Mouse (Mus musculus) limb, embryonic 15.5 days (tissue): ENCODE measurements around the gene Trip13. TPM values are rescaled to one million over a fixed set of nuclear protein-coding genes. Genes with fewer than 3 reads are reported as not detected.

ENCODE experiments used
- ATAC-seq: fragments of 200-750 bp; cut with Nextera tagmentation; 2 replicates; pipeline ENCODE4 v1.8.0; 2017; ENCODE audit warnings: low read depth, moderate TSS enrichment; ENCODE audit not compliant: insufficient number of reproducible peaks, low FRiP score, low TSS enrichment
- H3K27ac ChIP-seq: fragments of 300-500 bp; sonication (generic); 2 replicates; pipeline ENCODE4 v1.5.1; 2015; ENCODE audit warnings: moderate library complexity, mild to moderate bottlenecking, inconsistent platforms
- H3K27me3 ChIP-seq: fragments of 300-500 bp; sonication (generic); 2 replicates; pipeline ENCODE4 v1.6.1; 2015; ENCODE audit warnings: inconsistent platforms
- H3K36me3 ChIP-seq: fragments of 300-500 bp; sonication (generic); 2 replicates; pipeline ENCODE4 v1.6.1; 2015; ENCODE audit warnings: inconsistent platforms
- H3K4me1 ChIP-seq: fragments of 300-500 bp; sonication (generic); 2 replicates; pipeline ENCODE4 v1.6.1; 2015; ENCODE audit warnings: inconsistent platforms
- H3K4me2 ChIP-seq: fragments of 300-500 bp; sonication (generic); 2 replicates; pipeline ENCODE4 v1.6.1; 2015; ENCODE audit warnings: mild to moderate bottlenecking, inconsistent platforms
- H3K4me3 ChIP-seq: fragments of 300-500 bp; sonication (generic); 2 replicates; pipeline ENCODE4 v1.5.1; 2015; ENCODE audit warnings: mild to moderate bottlenecking, inconsistent platforms
- H3K9ac ChIP-seq: fragments of 300-500 bp; sonication (generic); 2 replicates; pipeline ENCODE4 v1.6.1; 2015; ENCODE audit warnings: inconsistent platforms
- H3K9me3 ChIP-seq: fragments of 300-500 bp; sonication (generic); 2 replicates; pipeline ENCODE4 v1.6.1; 2016; ENCODE audit warnings: inconsistent platforms
- WGBS: fragments of 180-500 bp; shearing (Covaris S2); methylation state at CpG from one replicate; pipeline ENCODE4 v1.1.7; 2015; 5-methylcytosine and 5-hydroxymethylcytosine counted together
- microRNA-seq: library from miRNA; unstranded; fragments of <30 nt; microRNA quantifications from one replicate; pipeline ENCODE4, GENCODE M21; 2016
- polyA plus RNA-seq: library from polyadenylated mRNA; unstranded; fragments of >200 nt; fragmentation: Nextera tagmentation; extraction: Ambion mirVana; gene quantifications from 2 replicates; pipeline ENCODE4 v1.2.1, GENCODE M21; 2015

Gene Trip13
- polyA plus RNA-seq, 1 experiment from 2014 or later, result 30.0 TPM

DNA sequence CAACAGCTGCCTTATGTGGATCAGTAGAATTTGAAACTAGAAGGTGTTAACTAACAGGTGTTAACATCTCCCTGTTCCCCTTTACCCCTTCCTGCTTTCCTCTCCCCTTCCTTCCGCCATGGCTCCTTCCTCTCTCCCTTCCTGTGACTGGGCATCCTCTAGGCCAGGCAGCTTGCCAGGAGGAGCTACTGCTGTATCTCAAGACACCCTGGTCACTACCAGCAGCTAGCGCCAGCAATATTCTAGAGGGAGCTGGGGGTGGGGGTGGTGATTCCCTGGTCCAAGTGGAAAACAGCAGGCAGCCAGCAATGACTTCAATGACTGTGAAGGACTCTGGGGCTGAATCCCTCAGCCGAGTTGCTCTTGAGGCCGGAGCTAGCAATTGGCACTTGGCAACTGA, 51.9 kb downstream of the Trip13 start:
- WGBS, result 64% methylated on average over 4 of the region's 4 CpGs
- peaks cover 30% of the 10 kb centered on the region for H3K4me1 ChIP-seq
- no peak overlapping the region for H3K27ac ChIP-seq

DNA sequence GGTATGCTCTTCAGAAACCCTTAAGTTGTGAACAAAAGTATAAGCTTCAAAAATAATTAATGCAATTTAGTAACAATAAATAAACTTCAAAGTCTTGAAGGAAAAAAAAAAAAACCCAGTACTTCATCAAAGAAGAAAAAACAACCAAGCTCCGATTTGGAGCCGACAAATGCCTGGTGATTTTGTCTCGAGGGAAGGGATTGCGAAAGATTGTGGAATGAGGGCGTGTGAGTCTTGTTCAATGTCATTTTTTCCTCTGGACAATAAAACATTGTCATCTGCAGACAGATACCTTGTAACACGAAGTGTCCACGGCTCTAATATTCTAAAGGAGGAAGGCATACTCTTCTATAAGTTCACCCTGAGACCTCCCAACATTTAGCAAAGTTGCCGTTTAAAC, 56.2 kb downstream of the Trip13 start:
- no peak for ATAC-seq
- no peaks in the 10 kb centered on the region for H3K27me3 ChIP-seq
- no peak overlapping the region for H3K4me2 ChIP-seq
- H3K4me3 ChIP-seq, result no peak overlapping the region
- H3K4me1 ChIP-seq, result peaks cover 16% of the 10 kb centered on the region
- no peak overlapping the region for H3K27ac ChIP-seq
- H3K9ac ChIP-seq, result no peak overlapping the region
- 47% methylated on average over 8 of the region's 8 CpGs for WGBS
- no peaks in the 10 kb centered on the region for H3K9me3 ChIP-seq
- H3K36me3 ChIP-seq, result no peaks in the 10 kb centered on the region

More for the DNA sequence above, 51.9 kb downstream of the Trip13 start:
- H3K36me3 ChIP-seq, result no peaks in the 10 kb centered on the region
- no peaks in the 10 kb centered on the region for H3K9me3 ChIP-seq
- no peak overlapping the region for H3K4me2 ChIP-seq
- H3K27me3 ChIP-seq, result no peaks in the 10 kb centered on the region
- ATAC-seq, result no peak
- H3K9ac ChIP-seq, result no peak overlapping the region
- H3K4me3 ChIP-seq, result no peak overlapping the region

DNA sequence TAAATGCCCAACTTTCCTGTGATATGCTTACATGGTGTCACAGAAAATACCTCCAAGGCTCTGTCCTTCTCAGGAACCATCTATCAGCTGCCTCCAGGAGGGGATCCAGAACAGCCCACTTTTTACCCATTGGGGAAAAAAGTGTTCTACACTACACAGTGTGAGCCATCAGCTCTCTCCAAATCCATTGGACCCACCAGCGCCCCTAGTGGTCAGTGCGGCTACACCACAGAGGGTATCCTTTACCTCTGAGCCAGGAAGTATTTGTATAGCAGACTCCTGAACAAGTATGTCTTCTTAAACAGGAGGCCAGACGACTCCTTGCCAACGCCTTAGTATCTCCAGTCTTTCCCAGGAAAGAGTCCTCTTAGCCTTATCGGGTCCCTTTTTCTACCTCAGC, 57.8 kb downstream of the Trip13 start:
- Histone ChIP-seq H3K27ac (no peak overlapping the region), H3K4me2 (no peak overlapping the region), H3K9ac (no peak overlapping the region), H3K27me3 (no peaks in the 10 kb centered on the region), H3K9me3 (no peaks in the 10 kb centered on the region), H3K4me3 (no peak overlapping the region), H3K36me3 (no peaks in the 10 kb centered on the region), H3K4me1 (peaks cover 3% of the 10 kb centered on the region)
- 86% methylated on average over 5 of the region's 5 CpGs for WGBS
- 0 out of 2 replicates have a peak, but pooled peaks have one; percentile 30 for ATAC-seq

DNA sequence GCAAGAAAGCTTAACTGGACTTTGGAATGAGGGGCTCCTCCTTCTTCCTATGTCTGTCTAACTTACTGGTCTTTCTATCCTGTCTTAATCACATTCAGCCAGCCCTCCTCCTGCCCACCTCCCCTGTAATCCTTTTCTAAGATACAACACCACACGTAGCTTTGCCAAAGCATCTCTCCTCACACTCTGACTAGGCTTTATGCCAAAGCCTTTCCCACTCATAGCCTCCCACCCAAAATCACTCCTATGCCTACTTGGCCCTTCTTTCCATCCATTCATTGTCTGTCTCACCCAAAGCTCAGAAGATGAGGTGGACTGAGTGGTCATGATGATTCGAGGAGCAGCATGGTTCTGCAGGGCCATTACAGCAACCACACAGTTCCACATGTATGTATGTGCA, 65.4 kb downstream of the Trip13 start:
- ATAC-seq, result no peak
- Histone ChIP-seq H3K4me1 (no peaks in the 10 kb centered on the region), H3K4me3 (no peak overlapping the region), H3K9ac (no peak overlapping the region), H3K9me3 (no peaks in the 10 kb centered on the region), H3K36me3 (no peaks in the 10 kb centered on the region), H3K27me3 (no peaks in the 10 kb centered on the region), H3K4me2 (no peak overlapping the region), H3K27ac (no peak overlapping the region)
- WGBS, result 69% methylated on average over 2 of the region's 2 CpGs

Small RNAs within 50 kb of the gene (microRNA-seq; reads per million reads assigned to microRNA genes)
- gene Gm25197, result not detected

Other genes with a start within 250 kb of the Trip13 start
- 1.5 and 1.6 TPM in 2 replicates for gene Slc6a19, start 232.9 kb downstream of the Trip13 start, polyA plus RNA-seq
- gene Slc12a7, start 204.7 kb downstream of the Trip13 start, polyA plus RNA-seq, result 12.6 and 14.3 TPM in 2 replicates
- 44.1 and 46.7 TPM in 2 replicates for gene Nkd2, start 90.2 kb downstream of the Trip13 start, polyA plus RNA-seq
- 50.8 and 50.9 TPM in 2 replicates for gene Brd9, start within 50 bp of the Trip13 start, polyA plus RNA-seq
- not detected in 2 replicates for gene Zdhhc11, start 26.1 kb upstream of the Trip13 start, polyA plus RNA-seq
- 1.8 and 3.3 TPM in 2 replicates for gene Tppp, start 71.6 kb upstream of the Trip13 start, polyA plus RNA-seq
- 10.7 and 10.9 TPM in 2 replicates for gene Cep72, start 124.5 kb upstream of the Trip13 start, polyA plus RNA-seq
- gene Slc9a3, start 183.7 kb upstream of the Trip13 start, polyA plus RNA-seq, result 0.04 and 0.21 TPM in 2 replicates